ENCODE assay signal across 9 mouse cellular contexts in the genomic region with DNA sequence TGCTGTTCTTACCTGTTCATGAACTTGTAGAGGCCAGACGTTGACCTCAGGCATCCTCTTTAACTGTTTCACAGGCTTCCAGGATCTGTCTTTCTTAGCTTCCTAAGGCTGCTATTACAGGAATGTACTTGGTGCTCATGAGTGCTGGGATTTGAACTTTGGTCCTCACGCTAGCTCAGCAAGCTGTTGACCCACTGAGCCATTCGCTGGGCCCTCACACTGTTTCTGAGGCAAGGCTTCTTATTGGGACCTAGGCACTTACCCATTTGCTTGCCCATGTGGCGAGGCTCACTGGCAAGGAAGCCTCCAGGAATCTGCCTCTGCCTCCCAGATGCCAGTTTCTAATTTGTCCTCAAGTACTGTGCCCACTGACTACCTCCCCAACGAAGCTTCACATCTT. TPM values are rescaled to one million over a fixed set of nuclear protein-coding genes. Genes with fewer than 3 reads are reported as not detected.
A peak's percentile ranks its signal among the peaks of the same experiment; 100 is the strongest.
DNase-seq lines count a peak whose midpoint lies in the region; ATAC-seq and TF ChIP-seq lines count a peak whose summit lies in the region.
"Had no signal": no experiment of that assay in that cellular context is flagged by ENCODE, and none has a peak within 500 bp of the region (broad histone marks: within the 10 kb centered on the region; RNA-seq: fewer than 3 reads in every experiment).

No protein-coding gene starts in this region.

- H3K27ac ChIP-seq in heart, embryonic 14.5 days (replicated peaks in 1 of 2; ENCODE audit: control insufficient read depth in 1 of 2, insufficient read depth in 1 of 2, low read depth in 2 of 2, low read length in 2 of 2), result no peak overlapping the region
- no peak overlapping the region for H3K27ac ChIP-seq in midbrain, embryonic 10.5 days (replicated peaks)
- no peak overlapping the region for H3K27ac ChIP-seq in midbrain, postnatal 0 days (ENCODE audit: low read depth, low read length)
- H3K27ac ChIP-seq in stomach, embryonic 15.5 days, result no peak overlapping the region

- no peaks in the 10 kb centered on the region for H3K36me3 ChIP-seq in heart, embryonic 14.5 days (ENCODE audit: control insufficient read depth, insufficient read depth, low read length)
- no peaks in the 10 kb centered on the region; the same call in 1 of the 2 replicates for H3K36me3 ChIP-seq in midbrain, embryonic 10.5 days
- H3K36me3 ChIP-seq in midbrain, postnatal 0 days (ENCODE audit: insufficient read depth, low read length), result no peaks in the 10 kb centered on the region
- no peaks in the 10 kb centered on the region for H3K36me3 ChIP-seq in stomach, embryonic 15.5 days

- H3K4me2 ChIP-seq in heart, embryonic 14.5 days (ENCODE audit: low read length), result peak overlapping the region; percentile 82
- no peak overlapping the region for H3K4me2 ChIP-seq in midbrain, postnatal 0 days (ENCODE audit: low read depth, low read length, poor library complexity, severe bottlenecking)
- peak overlapping the region; percentile 76; the same call in 1 of the 2 replicates for H3K4me2 ChIP-seq in stomach, embryonic 15.5 days

- no peak overlapping the region for H3K9ac ChIP-seq in heart, embryonic 14.5 days (ENCODE audit: low read length)
- H3K9ac ChIP-seq in midbrain, postnatal 0 days (replicated peaks; ENCODE audit: low read length, poor library complexity, severe bottlenecking), result no peak overlapping the region
- H3K9ac ChIP-seq in stomach, embryonic 15.5 days, result no peak overlapping the region

- peak overlapping the region in 1 of 2 experiments; percentile 96; a peak in 1 of 4 replicates for H3K4me3 ChIP-seq in heart, embryonic 14.5 days (ENCODE audit: control insufficient read depth in 1 of 2, insufficient read depth in 1 of 2, low read depth in 1 of 2, low read length in 2 of 2)
- H3K4me3 ChIP-seq in midbrain, embryonic 10.5 days, result 0 out of 2 replicates have a peak overlapping the region, but pooled peaks have one; percentile 98
- H3K4me3 ChIP-seq in midbrain, postnatal 0 days (ENCODE audit: low read depth, low read length), result no peak overlapping the region
- no peak overlapping the region for H3K4me3 ChIP-seq in stomach, embryonic 15.5 days (replicated peaks)

- no peaks in the 10 kb centered on the region for H3K27me3 ChIP-seq in heart, embryonic 14.5 days (ENCODE audit: control insufficient read depth, insufficient read depth, low read length)
- peaks cover 21% of the 10 kb centered on the region for H3K27me3 ChIP-seq in midbrain, embryonic 10.5 days (ENCODE audit: low read depth, poor library complexity, severe bottlenecking)
- 0 out of 2 replicates have a peak, but pooled peaks cover 4% of the 10 kb centered on the region for H3K27me3 ChIP-seq in midbrain, postnatal 0 days (ENCODE audit: insufficient read depth, low read length)
- H3K27me3 ChIP-seq in stomach, embryonic 15.5 days (replicated peaks), result no peaks in the 10 kb centered on the region

- 36% methylated on average over 5 of the region's 5 CpGs for WGBS in heart, embryonic 14.5 days
- 52% methylated on average over 5 of the region's 5 CpGs for WGBS in midbrain, embryonic 10.5 days
- 49% methylated on average over 5 of the region's 5 CpGs for WGBS in midbrain, postnatal 0 days
- 47% methylated on average over 5 of the region's 5 CpGs for WGBS in stomach, embryonic 15.5 days

- peaks cover 5 to 20% of the 10 kb centered on the region in 2 experiments for H3K4me1 ChIP-seq in heart, embryonic 14.5 days (ENCODE audit: control insufficient read depth in 2 of 2, insufficient read depth in 2 of 2, low read length in 2 of 2)
- H3K4me1 ChIP-seq in midbrain, embryonic 10.5 days, result peaks cover 31% of the 10 kb centered on the region
- peaks cover 11% of the 10 kb centered on the region for H3K4me1 ChIP-seq in midbrain, postnatal 0 days (ENCODE audit: insufficient read depth, low read length)
- H3K4me1 ChIP-seq in stomach, embryonic 15.5 days, result peaks cover 9% of the 10 kb centered on the region; the same call in 1 of the 2 replicates

- no peak for TF ChIP-seq CTCF in midbrain, postnatal 0 days (IDR thresholded peaks at IDR 0.05)

- no peak for DNase-seq in heart, adult 8-10 months (ENCODE audit: low spot score)
- no peak for DNase-seq in midbrain, embryonic 10.5 days (ENCODE audit: low spot score)
- no peak for DNase-seq in midbrain, postnatal 0 days (ENCODE audit: low spot score)
- peak; percentile 56 for DNase-seq in kidney, adult 9 months
- DNase-seq in layer of hippocampus, adult 9-10 months (ENCODE audit: low spot score), result no peak
- DNase-seq: cerebellum, adult 18-20 months; thymus, postnatal 14 days had no signal

- H3K9me3 ChIP-seq in heart, embryonic 14.5 days (ENCODE audit: control insufficient read depth, low read length), result no peaks in the 10 kb centered on the region
- H3K9me3 ChIP-seq in midbrain, embryonic 10.5 days (replicated peaks), result no peaks in the 10 kb centered on the region
- no peaks in the 10 kb centered on the region for H3K9me3 ChIP-seq in midbrain, postnatal 0 days (ENCODE audit: low read length)
- no peaks in the 10 kb centered on the region for H3K9me3 ChIP-seq in stomach, embryonic 15.5 days

- ATAC-seq in heart, embryonic 14.5 days (ENCODE audit: insufficient number of reproducible peaks, insufficient read depth, low FRiP score, low read depth), result no peak
- ATAC-seq in midbrain, postnatal 0 days (ENCODE audit: low FRiP score), result no peak
- ATAC-seq in stomach, embryonic 15.5 days (ENCODE audit: insufficient read depth, low FRiP score, low read depth), result no peak

RNA-seq across cellular contexts. Expression of a gene that starts 1.4 kb away (rescaled TPM):
- 85.4 and 87.7 TPM in 2 replicates for polyA plus RNA-seq in heart, embryonic 14.5 days (2014; fragmentation: Nextera tagmentation; extraction: Ambion mirVana)
- 10 to 100 TPM; 64.8 to 73.0 (median 72.5) TPM for total RNA-seq in heart, adult 8-10 months (2022)
- 69.0 and 73.3 TPM in 2 replicates for polyA plus RNA-seq in midbrain, embryonic 10.5 days (2016; fragmentation: Nextera tagmentation; extraction: Ambion mirVana)
- 116 and 133 TPM in 2 replicates for total RNA-seq in midbrain, postnatal 0 days (2014; rRNA removed)
- 49.1 and 55.8 TPM in 2 replicates for polyA plus RNA-seq in midbrain, postnatal 0 days (2015; fragmentation: Nextera tagmentation; extraction: Ambion mirVana)
- 91.3 and 91.4 TPM in 2 replicates for polyA plus RNA-seq in stomach, embryonic 15.5 days (2015; fragmentation: Nextera tagmentation; extraction: Ambion mirVana)

RNA-seq across cellular contexts. Expression of a gene that starts 1.8 kb away (rescaled TPM):
- polyA plus RNA-seq in heart, embryonic 14.5 days (2014; fragmentation: Nextera tagmentation; extraction: Ambion mirVana), result 0.54 TPM in 1 of 2 replicates, not detected in the other
- total RNA-seq in heart, adult 8-10 months (2022), result under 1 TPM in 1 of 4 experiments, not detected in 3; 0.65 TPM
- polyA plus RNA-seq in midbrain, embryonic 10.5 days (2016; fragmentation: Nextera tagmentation; extraction: Ambion mirVana), result 0.58 TPM in 1 of 2 replicates, not detected in the other
- total RNA-seq in midbrain, postnatal 0 days (2014; rRNA removed), result not detected in 2 replicates
- polyA plus RNA-seq in midbrain, postnatal 0 days (2015; fragmentation: Nextera tagmentation; extraction: Ambion mirVana), result 0.96 and 1.9 TPM in 2 replicates
- 0.39 TPM in 1 of 2 replicates, not detected in the other for polyA plus RNA-seq in stomach, embryonic 15.5 days (2015; fragmentation: Nextera tagmentation; extraction: Ambion mirVana)
